Mouse (Mus musculus) ZHBTc4 (cell line): ENCODE results near the gene Ola1.

Experiments used
- DNase-seq: peaks from one replicate; pipeline ENCODE4 v3.0.0-alpha.2; 2011; ENCODE audit warnings: low read depth, low spot score

Ola1 gene

GRCm38 (mm10) chr2:73066307-73067167, 152.2 kb downstream of the Ola1 start:
- peak; percentile 39 for DNase-seq

DNA sequence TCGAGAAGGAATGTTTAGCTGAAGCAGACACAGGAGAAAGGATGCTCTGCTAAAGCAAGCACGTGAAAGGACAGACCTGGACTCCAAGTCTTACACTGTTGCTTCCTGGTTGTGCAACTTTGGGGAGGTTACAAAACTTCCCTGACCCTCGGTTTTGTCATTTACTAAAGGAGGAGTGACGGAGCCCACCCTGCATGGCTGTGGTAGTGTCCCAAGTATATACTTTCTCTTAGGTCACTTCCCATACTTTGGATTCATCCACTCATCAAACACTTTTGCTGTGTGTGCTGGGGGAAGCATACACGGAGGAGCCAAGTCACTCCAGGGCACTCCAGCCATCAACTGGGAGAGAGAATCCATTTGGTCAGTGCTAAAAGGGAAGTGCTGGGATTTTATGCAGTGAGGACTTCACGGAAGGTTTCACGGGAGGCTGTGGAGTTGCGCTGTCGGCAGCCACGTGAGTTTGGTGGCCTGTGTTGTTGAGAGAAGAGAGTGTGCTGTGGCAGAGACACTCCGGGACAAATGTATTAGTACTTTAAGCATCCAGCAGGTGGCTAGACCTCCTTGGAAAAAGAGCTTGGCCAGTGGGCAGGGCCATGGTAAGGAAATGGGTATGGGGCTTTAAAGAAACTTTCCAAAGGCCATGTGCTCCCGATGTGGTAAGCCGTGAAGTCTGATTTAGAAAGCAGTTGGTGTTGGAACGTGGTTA, 154.7 kb downstream of the Ola1 start:
- peak; percentile 72 for DNase-seq

DNA sequence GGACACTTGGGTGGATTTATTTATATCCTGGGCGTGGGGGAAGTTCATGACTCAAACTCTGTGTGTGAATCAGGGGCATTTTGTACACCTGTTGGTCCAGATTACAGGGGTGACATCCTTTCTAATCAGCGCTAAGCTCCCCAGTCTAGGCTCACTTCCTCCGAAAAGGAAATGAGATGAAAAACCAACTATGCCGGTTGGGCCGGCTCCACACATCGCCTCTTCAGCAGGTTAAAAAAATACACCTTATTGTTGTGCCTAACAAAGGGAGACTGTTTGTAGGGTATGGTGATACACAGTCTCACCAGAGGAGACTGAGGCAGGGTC, 158.5 kb downstream of the Ola1 start:
- no peak for DNase-seq

- DNase-seq, result peak; percentile 54
These were observed 159.0 kb downstream of the Ola1 start for GRCm38 (mm10) chr2:73059550-73060258.

DNA sequence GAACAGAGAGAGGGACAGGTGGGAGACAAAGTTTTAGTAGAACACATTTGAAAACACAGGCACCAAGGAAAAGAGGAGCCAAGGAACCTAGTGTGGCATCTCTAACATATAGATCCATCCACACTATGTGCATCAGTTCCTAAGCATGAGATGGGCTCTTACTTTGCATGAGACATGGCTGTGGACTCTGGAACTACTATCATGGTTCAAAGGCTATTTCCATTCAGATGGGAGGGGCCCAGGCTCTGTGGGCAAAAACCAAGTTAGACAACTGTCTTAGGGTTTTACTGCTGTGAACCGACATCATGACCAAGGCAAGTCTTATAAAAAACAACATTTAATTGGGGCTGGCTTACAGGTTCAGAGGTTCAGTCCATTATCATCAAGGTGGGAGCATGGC, 160.4 kb downstream of the Ola1 start:
- DNase-seq, result no peak

DNA sequence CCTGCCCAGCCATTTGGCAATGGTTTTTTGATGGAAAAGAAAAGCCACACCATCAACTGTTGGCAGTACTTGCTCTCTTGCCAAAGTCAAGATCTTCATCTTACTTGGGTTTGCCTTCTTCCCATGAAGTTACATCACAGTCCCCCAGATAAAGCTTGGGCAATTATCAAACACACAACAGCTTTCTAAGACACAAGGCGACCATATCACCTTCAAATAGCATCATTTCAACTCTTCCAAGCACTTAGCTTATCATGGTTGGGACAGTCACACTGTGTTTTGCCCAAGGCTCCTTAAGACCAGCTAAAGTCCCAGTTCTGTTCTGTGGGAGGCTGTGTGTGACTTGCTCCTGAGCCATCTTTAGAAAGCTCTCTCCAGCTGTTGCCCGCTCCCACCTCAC, 161.1 kb downstream of the Ola1 start:
- DNase-seq, result no peak

DNA sequence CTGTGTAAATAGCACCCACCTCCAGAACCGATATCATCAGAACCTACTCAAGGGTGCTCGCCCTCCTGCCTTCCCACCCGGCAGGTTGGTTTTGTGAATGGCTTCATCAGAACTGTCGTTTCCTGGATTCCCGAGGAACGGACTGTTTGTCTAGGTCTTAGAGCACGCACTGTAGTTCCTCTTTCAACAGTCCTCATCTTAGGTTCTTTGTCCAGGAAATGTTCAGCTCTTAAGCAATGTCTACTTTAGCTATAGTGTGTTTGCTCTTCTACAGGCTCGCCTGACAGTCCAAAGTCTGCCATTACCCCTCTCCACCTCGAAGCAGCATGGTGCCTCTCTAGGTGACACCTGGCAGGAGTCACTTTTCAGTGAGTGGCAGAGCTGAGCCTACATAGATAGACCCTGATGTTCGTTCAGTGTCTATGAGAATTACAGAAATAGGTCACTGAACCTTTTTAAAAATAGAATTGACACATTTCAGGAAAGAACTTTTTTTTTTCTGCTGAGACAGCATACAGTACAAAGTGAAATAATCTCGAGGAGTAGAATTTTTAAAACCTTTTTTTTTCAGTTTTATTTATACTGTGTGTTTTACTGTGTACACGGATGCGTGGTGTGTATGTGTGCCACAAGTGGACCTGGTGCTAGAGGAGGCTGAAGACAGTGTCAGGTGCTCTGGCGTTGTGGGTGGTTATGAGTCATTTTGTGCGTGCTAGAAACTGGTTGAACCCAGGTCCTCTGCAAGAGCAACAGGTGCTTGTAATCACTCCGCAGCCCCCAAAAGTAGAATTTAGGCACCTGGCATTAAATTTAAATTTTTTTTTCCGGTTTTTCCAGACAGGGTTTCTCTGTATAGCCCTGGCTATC, 162.4 kb downstream of the Ola1 start:
- no peak for DNase-seq

DNA sequence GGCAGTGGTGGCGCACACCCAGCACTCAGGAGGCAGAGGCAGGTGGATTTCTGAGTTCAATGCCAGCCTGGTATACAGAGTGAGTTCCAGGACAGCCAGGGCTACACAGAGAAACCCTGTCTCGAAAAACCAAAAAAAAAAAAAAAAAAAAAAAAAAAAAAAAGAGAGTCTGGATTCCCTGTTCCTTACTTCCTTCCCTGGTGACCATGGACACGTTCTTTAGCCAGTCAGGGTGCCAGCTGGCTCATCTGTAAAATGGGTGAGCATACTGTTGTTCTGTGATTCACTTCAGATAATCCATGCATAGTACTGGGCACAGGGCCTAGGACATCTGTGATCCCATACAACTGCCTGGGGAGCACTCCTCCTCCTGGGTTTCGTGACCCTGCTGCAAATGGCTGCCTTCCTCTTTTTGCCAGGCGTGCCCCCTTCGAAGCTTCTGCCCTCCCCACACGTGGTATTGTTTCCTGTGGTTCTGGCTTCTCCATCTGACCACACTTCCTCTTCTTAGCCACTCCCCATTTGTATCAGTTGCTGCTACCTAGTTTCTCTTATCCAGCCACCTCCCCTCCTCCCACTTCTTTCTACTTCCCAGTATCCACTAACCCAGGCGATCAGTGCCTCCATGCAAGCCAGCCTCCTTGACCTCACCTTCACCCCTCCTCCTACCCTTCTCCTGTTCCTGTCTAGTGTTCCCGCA, 164.8 kb downstream of the Ola1 start:
- DNase-seq, result peak; percentile 95

- DNase-seq, result no peak
These were observed 168.3 kb downstream of the Ola1 start for GRCm38 (mm10) chr2:73050401-73050800.

- no peak for DNase-seq
These were observed 168.7 kb downstream of the Ola1 start for GRCm38 (mm10) chr2:73049977-73050376.

DNA sequence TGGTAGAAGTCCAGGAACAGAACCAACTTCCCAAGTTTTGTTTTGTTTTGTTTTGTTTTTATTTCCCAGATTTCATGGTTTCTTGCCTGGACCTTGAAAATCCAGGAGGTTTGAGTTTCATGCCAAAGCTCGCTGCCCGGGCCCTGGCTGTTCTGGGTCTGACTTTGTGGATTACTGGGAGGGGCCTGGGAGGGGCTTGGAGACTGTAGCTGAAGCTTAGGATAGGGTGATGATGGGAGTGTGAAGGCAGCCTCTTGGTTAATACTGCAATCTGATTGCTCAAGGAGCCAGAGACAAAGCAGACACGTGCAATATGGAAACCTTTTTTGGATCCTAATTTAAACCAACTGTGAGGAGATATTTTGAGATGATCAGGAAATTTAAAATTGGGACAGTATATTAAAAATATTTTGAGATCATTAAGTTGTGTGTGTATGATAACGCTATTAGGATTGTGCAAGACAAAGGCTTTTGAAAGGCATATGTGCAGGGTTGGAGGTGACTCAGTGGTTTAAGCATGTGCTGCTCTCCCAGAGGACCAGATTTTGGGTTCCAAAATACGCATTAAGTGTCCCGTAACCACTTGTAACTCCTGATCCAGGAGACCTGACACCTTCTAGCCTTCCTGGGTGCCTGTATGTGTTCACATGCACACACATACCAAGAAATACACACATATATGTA, 169.6 kb downstream of the Ola1 start:
- DNase-seq, result peak; percentile 79

- peak; percentile 39 for DNase-seq
These were observed 171.5 kb downstream of the Ola1 start for GRCm38 (mm10) chr2:73047061-73047741.

DNA sequence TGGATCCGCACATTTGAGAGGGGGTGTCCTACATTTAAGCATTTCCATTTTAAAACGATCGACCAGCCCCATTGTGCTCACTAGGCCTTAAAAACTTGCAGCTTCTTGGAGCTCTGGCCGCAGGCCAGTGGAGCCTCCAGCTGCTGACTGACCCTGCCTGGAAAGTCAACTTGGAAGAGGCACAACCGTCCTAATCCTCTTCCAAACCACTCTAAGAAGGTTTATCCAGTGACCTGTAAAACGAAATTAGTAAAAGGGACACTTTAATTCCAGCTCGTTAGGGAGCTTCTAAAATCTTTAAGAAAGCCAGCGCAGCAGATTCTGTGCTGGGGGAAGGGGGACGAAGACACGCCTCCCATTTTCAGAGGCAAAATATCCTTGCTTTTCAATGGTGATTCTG, 172.1 kb downstream of the Ola1 start:
- no peak for DNase-seq

DNA sequence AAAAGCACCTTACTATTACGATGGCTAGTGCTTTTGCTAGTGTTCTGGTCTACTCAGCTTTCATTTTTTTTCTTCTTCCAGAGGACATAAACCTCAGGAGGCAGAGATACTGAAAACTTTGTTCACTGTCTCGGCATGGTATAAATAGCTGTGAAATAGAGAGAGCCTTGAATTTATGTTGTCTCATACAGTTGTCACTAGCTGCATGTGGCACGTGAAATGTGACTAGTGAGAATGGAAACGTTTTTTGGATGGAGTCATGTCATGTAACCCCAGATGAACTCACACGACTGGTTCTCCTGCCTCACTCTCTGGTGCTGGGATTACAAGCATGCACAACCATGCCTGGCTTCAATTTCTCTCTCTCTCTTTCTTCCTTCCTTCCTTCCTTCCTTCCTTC, 173.2 kb downstream of the Ola1 start:
- no peak for DNase-seq
